Mouse (Mus musculus) R1 (cell line): ENCODE results near the gene Chd4.
"Not testable (repeated sequence)": the region's sequence is repeated elsewhere in the genome, so short reads cannot be mapped to it uniquely, and the experiment has no call there.

Experiments
- DNase-seq: peaks from one replicate; pipeline ENCODE4 v3.0.0-alpha.2; 2018; ENCODE audit warnings: low read depth, low spot score

The Chd4 gene

DNA sequence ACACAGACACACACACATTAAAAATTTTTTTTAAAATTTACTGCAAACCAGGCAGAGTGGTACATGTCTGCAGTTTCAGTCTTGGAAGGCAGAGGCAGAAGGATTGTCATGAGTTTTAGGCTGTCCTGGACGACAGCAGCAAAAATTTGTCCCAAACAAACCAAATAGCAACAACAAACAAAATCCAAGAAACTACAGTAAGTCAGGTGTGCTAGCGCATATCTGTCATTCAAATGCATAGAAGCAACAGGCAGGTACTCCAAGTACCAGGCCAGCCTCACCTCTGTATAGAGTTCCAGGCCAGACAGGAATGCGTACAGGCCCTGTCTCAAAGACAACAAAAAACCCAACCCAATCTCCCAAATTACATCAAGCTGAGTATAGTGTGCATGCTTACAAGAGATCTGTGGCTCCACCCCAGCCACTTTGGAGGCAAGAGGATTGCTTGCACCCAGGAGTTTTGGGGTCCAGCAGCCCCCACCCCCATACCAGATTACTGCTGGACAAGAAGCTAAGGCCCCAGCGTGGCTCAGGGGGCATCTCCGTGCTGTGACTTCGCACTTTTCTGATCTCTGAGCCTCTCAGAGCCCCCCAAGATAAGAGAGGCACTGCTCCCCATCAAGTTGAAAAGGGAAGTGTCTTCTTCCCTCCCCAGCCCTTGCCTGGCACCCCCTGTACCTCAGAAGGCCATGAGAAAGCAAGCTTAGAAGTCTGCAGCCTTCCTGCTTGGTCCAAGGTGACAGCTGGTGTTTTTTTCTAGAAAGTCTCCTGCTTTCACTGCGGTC lies 64.2 kb downstream of the Chd4 start:
- peak; percentile 70 for DNase-seq

DNA sequence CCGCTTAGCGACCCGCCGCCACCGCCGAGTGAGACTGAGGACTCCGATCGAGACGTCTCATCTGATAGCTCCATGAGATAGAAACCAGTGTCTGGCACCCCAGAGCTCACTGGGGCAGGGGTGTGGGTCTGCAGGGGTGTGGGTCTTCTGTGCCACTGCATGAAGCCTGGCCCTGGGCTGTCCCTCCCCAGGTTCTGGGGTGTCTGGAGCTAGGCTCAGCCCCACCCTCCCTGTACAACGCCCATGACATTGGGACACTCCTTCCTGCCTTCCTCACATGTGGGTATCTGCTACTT lies 64.7 kb downstream of the Chd4 start:
- no peak for DNase-seq

DNA sequence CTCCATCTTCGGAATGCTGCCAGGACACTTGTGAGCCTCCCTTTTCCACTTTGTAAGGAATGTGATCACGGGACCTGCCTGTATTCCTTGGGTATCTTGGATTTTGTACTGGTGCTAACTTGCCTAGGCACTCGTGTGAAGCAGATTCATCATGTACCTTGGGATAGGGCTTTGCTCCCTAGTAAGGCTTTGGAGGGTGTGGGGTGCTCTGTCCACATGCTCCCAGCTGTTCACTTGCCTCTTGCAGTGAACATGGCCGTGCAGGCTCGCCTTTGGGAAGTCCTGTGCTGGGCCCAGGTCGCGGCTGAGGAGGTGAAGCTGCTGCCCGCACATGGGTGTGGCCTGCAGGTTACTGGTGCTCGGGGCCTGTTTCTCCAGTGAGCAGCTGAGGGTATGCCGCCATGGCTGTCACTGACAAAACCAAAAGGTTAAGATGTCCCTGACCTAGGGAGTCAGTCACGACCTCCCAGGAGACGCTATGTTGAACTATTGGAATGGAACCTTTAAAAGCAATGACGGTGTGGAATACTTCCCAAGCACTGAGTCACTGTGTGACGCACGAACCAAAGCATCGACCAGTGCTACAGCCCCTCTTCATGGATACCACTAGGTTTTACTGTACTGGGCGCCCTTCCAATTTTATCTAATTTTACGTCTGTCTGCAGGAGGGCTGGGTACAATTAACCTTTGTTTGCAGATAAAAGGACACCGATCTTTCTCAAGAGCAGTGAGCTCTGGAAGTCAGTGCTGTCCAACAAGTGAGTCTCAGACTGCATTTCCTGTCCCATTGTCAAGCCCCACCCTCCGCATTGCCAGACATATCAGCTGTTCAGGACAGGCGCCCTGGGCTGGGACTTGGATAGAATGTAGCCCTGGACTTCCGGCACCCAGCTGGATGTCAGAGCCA lies 65.3 kb downstream of the Chd4 start:
- DNase-seq, result peak; percentile 99

DNA sequence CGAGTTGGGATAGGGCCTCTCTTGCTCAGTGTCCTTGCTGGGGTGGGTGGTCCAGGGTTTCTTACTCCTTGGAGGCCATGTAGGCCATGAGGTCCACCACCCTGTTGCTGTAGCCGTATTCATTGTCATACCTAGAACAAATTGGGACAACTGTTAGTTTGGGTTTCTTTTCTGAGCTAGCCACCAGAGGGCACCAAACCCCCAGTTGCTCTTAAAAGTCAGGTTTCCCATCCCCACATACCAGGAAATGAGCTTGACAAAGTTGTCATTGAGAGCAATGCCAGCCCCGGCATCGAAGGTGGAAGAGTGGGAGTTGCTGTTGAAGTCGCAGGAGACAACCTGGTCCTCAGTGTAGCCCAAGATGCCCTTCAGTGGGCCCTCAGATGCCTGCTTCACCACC lies 66.2 kb downstream of the Chd4 start:
- peak; percentile 90 for DNase-seq

DNA sequence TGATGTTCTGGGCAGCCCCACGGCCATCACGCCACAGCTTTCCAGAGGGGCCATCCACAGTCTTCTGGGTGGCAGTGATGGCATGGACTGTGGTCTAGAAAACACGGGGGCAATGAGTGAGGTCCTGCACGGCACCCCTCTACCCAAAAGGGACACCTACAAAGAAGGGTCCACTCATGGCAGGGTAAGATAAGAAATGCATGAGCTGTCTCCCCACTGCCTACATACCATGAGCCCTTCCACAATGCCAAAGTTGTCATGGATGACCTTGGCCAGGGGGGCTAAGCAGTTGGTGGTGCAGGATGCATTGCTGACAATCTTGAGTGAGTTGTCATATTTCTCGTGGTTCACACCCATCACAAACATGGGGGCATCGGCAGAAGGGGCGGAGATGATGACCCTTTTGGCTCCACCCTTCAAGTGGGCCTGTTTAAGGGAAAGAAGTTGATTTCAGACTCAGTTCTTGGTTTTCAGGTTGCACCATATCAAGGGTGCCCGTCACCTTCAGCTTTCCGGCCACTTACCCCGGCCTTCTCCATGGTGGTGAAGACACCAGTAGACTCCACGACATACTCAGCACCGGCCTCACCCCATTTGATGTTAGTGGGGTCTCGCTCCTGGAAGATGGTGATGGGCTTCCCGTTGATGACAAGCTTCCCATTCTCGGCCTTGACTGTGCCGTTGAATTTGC lies 67.0 kb downstream of the Chd4 start:
- not testable (repeated sequence) for DNase-seq

DNA sequence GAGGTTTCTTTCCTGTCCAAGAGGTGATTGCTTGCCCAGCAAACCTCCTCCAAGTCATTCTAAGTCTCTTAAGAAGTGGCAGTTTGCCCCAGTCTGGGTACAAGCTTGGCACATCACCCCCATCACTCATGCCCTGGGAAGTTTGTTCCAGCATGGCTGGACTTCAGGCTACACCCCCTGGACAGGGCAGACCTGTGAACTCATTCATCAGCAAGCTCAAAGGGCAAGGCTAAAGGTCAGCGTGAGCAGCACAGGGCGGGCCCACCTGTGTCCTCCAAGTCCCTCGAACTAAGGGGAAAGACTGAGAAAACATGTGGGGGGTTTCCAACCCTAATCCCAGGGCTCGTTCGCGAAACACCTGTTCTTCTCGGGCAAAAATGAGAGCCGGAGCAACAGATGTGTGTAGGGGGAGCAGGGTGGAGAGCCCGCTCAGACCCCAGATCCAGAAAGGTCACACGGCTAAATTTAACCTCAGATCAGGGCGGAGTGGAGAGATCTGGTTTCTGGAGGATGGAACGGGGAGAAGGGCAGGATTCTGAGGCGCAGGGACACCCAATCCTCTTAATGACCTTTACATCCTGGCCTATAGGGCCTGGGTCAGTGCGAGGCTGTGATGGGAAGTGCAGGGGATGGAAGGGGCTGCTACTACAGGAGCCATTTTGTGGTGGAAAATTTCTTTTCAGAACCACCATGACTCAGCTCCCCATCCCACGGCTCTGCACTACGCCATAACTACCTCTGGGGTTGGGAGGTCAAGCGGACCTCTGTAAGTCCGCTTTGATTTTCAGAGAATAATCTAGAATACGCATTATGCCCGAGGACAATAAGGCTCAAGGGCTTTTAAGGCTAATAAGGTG lies 68.2 kb downstream of the Chd4 start:
- peak; percentile 57 for DNase-seq

DNA sequence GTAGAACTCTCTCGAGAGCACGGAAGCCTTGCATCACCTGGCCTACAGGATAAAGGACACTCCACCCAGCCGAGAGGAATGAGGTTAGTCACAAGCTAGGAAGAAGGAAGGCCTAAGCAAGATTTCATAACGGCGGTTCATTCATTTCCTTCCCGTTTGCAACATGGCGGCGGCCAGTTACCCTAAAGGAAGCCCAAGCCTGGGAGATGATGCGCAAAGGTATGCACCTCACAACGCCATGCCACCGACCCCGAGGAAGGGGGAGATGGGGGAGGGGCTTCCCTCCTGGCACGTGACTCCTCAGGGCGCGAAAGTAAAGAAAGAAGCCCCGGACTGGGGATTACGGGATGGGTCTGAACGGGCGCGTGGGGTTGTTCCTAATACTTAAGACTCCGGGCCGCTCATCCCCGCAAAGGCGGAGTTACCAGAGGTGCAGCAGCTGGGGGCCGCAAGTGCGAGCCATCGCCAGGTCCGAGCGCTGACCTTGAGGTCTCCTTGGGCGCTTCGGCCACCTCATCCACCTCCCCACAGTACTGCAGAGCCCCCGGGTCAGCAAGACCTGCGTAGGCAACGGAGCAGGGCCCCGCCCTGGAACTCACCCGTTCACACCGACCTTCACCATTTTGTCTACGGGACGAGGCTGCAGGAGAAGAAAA lies 69.0 kb downstream of the Chd4 start:
- DNase-seq, result peak; percentile 92

DNA sequence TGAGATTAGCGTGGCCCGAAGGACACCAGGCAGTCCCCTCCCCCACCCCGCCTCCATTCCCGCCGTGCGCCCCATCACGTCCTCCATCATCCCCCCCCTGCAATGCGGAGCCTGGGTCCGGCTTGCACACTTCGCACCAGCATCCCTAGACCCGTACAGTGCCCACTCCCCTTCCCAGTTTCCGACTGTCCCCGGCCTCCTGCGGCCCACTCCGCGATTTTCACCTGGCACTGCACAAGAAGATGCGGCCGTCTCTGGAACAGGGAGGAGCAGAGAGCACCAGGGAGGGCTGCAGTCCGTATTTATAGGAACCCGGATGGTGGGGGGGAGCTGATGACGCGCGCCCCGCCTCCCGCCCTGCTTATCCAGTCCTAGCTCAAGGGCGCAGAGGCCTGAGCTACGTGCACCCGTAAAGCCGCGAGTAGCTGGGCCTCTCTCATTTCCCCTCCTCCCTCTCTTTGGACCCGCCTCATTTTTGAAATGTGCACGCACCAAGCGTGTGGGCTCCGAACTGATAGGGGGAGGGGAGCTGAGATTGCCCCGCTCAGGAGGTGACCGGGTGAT lies 69.6 kb downstream of the Chd4 start:
- peak; percentile 99 for DNase-seq

DNA sequence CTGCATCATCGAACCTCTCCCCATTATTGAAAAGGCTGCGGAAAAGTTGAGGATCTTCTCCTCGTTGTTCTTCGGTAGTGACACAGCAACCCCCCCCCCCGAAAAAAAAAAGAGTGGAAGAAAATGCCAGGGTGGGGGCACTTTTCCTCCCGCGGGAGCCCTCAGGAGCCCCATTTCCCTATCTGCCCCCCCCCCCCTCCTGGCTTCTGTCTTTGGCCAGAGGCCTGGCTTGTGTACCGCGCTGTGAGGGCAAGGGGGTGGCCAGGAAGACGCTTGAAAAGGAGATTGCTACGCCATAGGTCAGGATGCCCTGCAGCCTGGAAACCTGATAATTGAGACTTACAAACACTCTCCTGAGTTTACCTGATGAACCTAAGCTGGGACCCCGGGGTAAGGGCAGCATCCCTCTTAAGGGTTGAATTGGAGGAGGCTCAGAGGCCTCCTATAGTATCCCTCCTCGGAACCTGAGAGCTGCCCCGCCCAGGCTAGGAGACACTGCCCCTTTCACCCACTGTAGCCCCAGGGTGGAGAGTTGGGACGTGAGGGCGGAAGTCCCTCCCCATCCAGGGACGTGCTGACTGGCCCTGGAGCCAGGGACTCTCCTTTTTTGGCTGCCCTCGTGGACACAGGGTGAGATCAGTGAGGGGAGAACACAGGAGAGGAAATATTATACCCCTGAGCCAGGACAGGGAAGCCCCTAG lies 70.4 kb downstream of the Chd4 start, which contains the start of gene Gapdh:
Gapdh (minus strand) TSS at position 417 of the 701 bp plus-strand sequence.
- DNase-seq, result peak; percentile 64

DNA sequence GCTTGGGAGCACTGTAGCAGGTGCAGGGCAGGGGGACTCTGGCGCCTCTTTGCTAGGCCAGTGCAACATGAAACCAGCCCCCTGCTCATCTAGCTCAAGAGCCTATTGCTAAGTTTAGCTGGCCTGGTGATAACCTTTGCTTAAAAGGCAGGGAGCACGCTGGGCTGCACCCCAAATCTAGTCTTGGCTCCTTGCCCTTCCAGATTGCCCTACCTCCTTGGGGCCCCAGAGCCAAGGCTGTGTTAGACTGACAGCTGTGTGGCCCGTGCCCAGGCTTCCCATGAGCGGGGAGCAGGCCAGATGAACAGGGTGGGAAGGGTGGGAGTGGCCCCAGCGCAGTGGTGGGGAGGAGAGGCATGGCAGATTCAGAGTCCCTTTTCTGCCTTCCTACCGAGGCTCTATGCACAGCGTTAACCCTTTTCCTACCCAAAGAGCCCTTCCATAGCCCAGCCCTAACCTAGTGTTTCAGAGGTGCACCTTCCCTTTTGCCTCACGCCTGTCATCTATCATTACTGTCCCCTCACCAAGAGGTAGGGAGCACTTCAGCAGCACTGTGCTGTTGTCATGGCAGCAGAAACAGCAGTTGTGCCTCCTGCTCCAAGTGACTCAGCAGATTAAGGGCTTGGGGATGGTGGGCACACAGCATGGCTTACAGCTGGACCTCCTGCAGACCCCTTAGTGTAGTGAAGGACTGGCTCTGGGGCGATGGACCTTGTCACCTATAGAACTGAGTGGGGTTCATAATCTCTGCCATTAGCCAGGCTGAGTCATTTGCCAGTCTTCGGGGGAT lies 71.3 kb downstream of the Chd4 start:
- DNase-seq, result peak; percentile 70

DNA sequence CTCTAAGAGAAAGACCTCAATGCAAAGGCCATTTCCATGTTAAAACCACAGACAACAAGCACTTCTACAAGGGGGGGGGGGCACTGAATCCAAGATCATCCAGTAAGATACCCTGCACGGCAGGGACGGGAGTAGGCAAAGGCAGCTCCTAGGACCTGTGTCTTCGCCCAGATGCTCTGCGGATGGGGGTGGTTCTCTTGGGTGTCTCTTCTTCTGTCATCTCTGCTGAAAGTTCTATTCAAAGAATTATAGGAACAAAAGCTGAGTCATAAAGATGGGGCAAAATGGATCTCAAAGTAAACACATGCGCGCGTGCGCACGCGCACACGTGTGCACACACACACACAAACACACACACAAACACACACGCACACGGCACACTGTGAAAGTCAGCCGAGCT lies 72.3 kb downstream of the Chd4 start:
- no peak for DNase-seq

DNA sequence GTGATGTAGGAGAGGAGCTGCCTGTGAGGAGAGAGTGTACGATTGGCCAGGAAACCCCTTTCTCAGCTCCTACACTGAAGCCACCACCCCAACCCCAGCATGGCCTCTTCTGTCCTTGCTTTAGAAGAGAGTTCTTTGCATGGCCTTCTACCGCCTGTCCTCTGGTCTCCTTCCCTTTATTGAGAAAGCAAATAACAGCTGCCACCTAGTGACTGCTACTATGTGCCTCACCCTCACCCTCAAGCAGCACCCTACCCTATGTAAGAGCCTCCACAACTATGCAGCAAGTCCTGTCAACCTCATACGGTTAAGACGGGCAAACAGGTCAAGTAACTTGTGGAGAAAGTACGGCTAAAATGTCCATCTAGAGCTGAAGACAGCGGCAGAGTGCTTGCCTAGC lies 74.4 kb downstream of the Chd4 start:
- DNase-seq, result no peak

DNA sequence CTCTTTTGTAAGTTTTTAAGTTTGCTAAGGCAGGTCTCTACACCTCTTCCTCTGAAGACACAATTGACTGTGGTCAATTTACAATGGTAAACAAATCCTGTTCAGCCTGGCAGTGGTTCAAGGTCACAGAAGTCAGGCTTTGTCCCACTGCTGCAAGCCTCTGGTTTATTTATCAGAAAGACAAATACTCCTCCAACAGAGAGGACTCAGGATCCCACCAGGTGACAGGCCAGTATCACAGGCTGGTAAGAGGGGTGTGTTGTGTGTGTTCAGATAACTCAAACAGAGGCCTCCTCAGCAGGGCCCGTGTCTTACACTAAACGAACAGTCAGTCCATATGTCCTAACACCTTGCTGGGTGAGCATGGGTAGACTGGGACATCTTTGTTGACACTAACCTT lies 76.7 kb downstream of the Chd4 start:
- peak; percentile 91 for DNase-seq

DNA sequence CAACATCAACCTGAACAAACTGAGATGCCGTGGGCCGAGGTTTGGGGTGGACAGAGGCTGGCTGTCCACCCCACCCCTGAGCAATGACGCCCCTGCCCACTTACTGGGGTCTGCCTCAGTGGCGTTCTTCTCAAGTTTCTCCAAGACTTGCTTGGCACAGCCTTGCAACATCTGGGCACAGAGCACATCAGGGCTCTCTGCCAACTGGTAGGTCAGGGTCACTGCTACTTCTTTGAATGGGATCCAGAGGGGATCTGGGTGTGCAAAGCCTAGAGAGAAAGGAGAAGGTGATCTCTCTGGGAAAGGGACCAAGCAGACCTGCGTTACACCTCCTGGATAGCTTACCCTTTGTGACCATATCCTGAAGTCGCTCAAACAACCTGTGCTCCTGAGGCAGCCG lies 77.5 kb downstream of the Chd4 start:
- DNase-seq, result no peak

DNA sequence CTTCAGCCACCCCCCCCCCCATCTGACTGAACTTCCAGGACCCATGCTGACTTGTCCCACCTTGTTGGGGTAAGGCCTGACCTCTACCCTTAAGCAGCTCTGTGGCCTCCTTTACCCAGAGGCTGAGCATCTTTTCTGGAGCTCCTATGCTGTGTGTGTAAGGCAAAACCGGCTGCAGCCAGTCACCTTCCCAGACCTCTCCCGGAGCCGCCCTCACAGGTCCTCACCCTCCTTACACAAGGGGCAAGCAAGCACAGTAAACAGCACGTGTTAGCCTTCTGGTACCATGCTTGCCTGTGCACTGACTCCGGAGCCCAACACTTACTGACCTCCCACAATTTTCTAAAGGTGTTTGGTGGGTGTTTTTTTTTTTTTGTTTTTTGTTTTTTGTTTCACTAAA lies 79.7 kb downstream of the Chd4 start:
- peak; percentile 27 for DNase-seq

DNA sequence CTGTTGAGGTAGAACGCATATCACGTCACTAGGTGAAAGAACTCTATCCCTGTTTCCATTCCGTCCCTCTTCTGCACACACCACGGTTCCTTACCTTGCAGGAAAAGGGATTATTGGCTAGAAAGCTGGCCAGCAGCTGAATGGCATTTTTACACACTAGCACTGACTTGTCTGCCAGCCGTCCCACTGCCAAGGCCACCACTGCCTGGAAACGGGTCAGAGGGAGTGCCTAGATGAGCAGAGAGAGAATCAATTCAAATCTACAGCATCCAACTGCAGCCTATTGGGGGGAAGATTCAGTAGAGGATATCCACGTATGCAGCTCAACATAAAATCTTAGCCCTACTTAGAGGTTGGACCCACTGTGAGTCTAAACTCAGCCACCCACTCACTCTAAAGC lies 83.8 kb downstream of the Chd4 start:
- DNase-seq, result no peak
